Mouse (Mus musculus): ENCODE data around the gene Sars2. TPM values are rescaled to one million over a fixed set of nuclear protein-coding genes. Genes with fewer than 3 reads are reported as not detected.

Sars2 gene
- polyA plus RNA-seq, 1 experiment, result 5.2 TPM

DNA sequence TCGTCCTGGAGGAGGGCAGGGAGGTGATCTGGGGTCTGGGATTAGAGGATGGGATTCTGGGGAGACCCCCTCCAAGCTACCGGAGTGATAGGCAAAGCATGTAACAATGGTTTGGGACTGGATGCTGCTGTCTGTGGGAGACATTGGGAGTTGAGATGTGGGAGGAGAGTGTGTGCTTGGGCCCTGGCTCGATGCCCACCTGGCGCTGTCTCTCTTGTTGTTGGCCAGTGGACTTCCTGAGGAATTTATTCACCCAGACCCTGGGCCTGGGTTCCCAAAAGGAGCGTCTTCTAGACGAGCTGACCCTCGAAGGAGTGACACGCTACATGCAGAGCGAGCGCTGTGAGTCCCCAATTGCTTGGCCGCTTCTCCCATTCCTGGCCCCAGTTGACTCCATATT is 30.1 kb downstream of the Sars2 start:
- no peak for TF ChIP-seq POLR2A (IDR thresholded peaks at IDR 0.05; ENCODE audit: low read depth, low read length)
- TF ChIP-seq CTCF (IDR thresholded peaks at IDR 0.05; ENCODE audit: borderline replicate concordance, insufficient read depth, low read length), result no peak
- 0 out of 2 replicates have a peak, but pooled peaks cover 7% of the 10 kb centered on the region for H3K4me1 ChIP-seq (ENCODE audit: control insufficient read depth, insufficient read depth, low read length)
- no peak overlapping the region for H3K27ac ChIP-seq (ENCODE audit: insufficient read depth, low read length)
- H3K4me3 ChIP-seq (ENCODE audit: insufficient read depth, low read length), result no peak overlapping the region

DNA sequence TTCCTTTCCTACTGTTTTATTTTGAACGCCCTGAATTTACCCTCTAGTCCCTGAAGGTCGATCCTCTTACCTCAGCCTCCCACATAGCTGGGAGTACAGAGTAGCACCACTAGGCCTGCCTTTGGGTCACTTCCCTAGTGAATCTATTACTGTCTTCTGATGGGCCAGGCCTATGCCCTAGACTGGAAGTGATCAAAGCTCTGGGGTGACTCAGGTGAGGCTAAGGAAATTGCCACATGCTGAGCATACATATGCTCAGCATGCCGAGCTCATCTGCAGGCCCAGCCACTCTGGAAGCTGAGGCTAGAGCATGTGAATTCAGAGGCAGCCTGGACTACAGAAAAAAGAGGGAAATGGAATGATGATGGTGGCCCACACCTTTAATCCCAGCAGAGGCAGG is 31.4 kb downstream of the Sars2 start:
- TF ChIP-seq POLR2A (IDR thresholded peaks at IDR 0.05; ENCODE audit: low read depth, low read length) (no peak), CTCF (IDR thresholded peaks at IDR 0.05; ENCODE audit: borderline replicate concordance, insufficient read depth, low read length) (no peak)
- Histone ChIP-seq H3K27ac (ENCODE audit: insufficient read depth, low read length) (no peak overlapping the region), H3K4me3 (ENCODE audit: insufficient read depth, low read length) (no peak overlapping the region), H3K4me1 (ENCODE audit: control insufficient read depth, insufficient read depth, low read length) (no peaks in the 10 kb centered on the region)

DNA sequence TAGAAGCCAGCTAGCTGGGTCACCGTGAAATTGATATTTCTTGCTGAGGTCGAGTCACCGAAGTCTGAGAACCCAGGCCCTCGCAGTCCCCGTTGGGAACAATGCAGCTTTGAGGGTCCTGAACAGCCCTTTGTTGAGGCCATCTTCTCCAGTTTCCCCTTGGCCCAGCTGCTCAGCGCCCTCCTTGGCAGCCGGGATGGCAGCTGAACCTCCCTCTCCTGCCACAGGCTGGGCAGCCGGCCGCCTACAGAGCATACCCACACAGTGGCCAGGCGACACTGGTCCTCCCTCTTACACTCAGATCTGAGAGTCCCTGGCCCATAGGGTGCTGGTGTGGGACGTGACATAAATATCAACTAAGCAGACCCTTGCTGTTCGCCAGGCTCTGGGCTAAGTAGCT is 32.4 kb downstream of the Sars2 start:
- no peaks in the 10 kb centered on the region for H3K4me1 ChIP-seq (ENCODE audit: control insufficient read depth, insufficient read depth, low read length)
- H3K4me3 ChIP-seq (ENCODE audit: insufficient read depth, low read length), result no peak overlapping the region
- TF ChIP-seq POLR2A (IDR thresholded peaks at IDR 0.05; ENCODE audit: low read depth, low read length), result no peak
- no peak for TF ChIP-seq CTCF (IDR thresholded peaks at IDR 0.05; ENCODE audit: borderline replicate concordance, insufficient read depth, low read length)
- no peak overlapping the region for H3K27ac ChIP-seq (ENCODE audit: insufficient read depth, low read length)

DNA sequence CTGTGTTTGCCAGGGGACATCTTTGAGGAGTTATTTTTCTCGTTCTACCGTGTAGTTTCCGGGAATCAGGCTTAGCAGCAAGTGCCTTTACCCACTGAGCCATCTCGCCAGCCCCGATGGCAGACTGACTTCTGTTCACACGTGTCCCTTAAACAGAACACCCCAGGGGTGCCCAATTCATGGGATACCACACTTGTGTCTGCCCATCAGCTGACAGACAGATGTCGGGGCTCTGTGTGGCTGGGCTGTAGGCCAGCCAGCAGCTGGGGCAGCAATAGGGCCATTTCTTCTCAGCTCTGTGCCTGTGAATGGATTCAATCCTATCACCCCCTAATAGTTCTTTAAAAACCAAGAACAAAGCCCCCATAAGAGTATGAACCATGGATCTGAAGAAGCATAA is 33.3 kb downstream of the Sars2 start:
- TF ChIP-seq POLR2A (IDR thresholded peaks at IDR 0.05; ENCODE audit: low read depth, low read length), result no peak
- Histone ChIP-seq H3K4me1 (ENCODE audit: control insufficient read depth, insufficient read depth, low read length) (no peaks in the 10 kb centered on the region), H3K4me3 (ENCODE audit: insufficient read depth, low read length) (no peak overlapping the region), H3K27ac (ENCODE audit: insufficient read depth, low read length) (no peak overlapping the region)

DNA sequence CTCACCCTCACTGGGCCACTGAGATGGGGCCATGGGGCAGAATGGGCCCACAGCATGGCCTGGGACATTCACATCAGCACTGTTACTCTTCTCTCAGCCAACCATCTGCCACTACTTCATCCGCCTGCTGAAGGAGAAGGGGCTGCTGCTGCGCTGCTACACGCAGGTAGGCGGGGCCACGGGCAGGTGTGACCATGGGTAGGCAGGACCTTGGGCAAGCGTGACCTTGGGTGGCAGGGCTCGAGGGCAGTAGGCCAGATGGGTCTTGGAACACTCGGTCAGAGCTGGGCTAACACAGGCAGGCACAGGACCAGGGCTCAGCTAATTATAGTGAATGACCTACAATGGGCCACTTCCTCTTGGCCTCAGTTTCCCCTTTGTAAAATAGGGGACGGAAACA is 37.0 kb downstream of the Sars2 start:
- no peak overlapping the region for H3K4me3 ChIP-seq (ENCODE audit: insufficient read depth, low read length)
- no peak for TF ChIP-seq POLR2A (IDR thresholded peaks at IDR 0.05; ENCODE audit: low read depth, low read length)
- TF ChIP-seq CTCF (IDR thresholded peaks at IDR 0.05; ENCODE audit: borderline replicate concordance, insufficient read depth, low read length), result no peak

DNA sequence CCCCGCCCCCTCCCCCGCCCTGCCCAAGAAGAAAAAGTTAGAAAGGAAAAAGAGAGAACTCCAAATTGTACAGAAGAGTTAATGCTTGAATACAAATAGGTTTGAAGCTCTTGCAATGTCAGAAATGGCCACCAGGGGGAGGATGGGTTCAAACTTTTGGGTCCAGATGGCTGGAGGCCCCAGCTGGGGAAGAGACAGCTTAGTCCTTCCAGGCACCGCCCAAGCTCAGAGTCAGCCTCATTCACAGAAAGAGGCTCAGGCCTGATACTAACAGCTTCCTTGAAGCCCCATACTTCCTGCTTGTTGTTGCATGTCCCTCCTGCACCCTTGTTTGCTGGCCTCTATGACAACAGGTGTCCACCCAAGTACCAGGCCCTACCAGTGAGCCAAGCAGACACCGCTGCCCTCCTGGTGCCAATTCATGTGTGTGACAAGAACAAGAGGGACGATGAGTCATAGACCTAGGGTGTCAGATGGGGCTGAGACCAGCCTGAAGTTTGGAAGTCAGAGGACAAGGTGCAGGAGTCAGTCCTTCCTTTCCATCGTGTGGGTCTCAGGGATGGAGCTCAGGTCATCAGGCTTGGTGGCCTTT is 38.4 kb downstream of the Sars2 start:
- Histone ChIP-seq H3K27ac (ENCODE audit: insufficient read depth, low read length) (peak overlapping the region; percentile 48), H3K4me1 (ENCODE audit: control insufficient read depth, insufficient read depth, low read length) (peaks cover 3% of the 10 kb centered on the region; the same call in 1 of the 2 replicates), H3K4me3 (ENCODE audit: insufficient read depth, low read length) (no peak overlapping the region)
- 0 out of 2 replicates have a peak, but pooled peaks have one; percentile 31 for TF ChIP-seq CTCF (IDR thresholded peaks at IDR 0.05; ENCODE audit: borderline replicate concordance, insufficient read depth, low read length)
- no peak for TF ChIP-seq POLR2A (IDR thresholded peaks at IDR 0.05; ENCODE audit: low read depth, low read length)

More for the DNA sequence above, 37.0 kb downstream of the Sars2 start:
- Histone ChIP-seq H3K4me1 (ENCODE audit: control insufficient read depth, insufficient read depth, low read length) (peaks cover 3% of the 10 kb centered on the region; the same call in 1 of the 2 replicates), H3K27ac (ENCODE audit: insufficient read depth, low read length) (no peak overlapping the region)

DNA sequence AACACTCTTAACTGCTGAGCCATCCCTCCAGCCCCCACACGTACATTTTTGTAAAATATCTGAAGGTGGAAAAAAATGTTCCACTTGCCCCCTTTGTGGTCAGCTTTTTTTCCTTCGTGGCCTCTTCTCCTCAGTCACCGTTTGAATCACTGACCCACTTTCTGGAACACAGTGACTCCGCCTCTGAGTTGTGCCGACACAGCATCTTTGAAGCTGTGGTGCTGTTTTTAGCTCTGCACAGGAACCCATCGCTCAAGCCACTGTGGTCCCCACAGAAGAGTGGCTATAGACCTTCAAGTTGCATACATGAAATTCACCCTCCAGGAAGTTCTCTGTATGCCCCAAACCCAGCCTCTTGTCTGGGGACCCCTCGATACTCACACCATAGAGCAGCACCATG is 39.1 kb downstream of the Sars2 start:
- Histone ChIP-seq H3K4me3 (ENCODE audit: insufficient read depth, low read length) (no peak overlapping the region), H3K4me1 (ENCODE audit: control insufficient read depth, insufficient read depth, low read length) (peaks cover 3% of the 10 kb centered on the region; the same call in 1 of the 2 replicates), H3K27ac (ENCODE audit: insufficient read depth, low read length) (peak overlapping the region; percentile 48; the same call in 1 of the 2 replicates)
- TF ChIP-seq CTCF (IDR thresholded peaks at IDR 0.05; ENCODE audit: borderline replicate concordance, insufficient read depth, low read length) (no peak), POLR2A (IDR thresholded peaks at IDR 0.05; ENCODE audit: low read depth, low read length) (no peak)

DNA sequence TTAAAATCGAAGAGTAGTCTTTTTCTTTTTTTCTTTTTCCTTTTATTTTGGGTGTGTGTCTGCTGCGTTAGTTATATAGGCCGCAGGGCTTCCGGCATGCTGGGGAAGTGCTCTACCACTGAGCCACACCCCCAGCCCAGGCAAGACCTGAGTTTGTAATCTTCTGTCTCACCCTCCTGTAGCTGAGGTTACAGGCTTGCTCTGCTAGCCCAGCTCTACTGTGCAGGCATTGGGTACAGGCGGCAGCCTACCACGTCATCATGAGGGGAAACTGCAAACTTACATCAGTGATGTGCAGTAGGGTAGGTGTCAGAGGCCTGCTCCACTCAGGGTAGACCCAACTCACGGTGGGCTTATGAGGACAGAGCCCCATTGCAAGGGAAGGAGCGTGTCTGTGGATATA is 39.5 kb downstream of the Sars2 start:
- no peak overlapping the region for H3K4me3 ChIP-seq (ENCODE audit: insufficient read depth, low read length)
- no peak overlapping the region for H3K27ac ChIP-seq (ENCODE audit: insufficient read depth, low read length)
- H3K4me1 ChIP-seq (ENCODE audit: control insufficient read depth, insufficient read depth, low read length), result peaks cover 3% of the 10 kb centered on the region; the same call in 1 of the 2 replicates
- TF ChIP-seq POLR2A (IDR thresholded peaks at IDR 0.05; ENCODE audit: low read depth, low read length) (no peak), CTCF (IDR thresholded peaks at IDR 0.05; ENCODE audit: borderline replicate concordance, insufficient read depth, low read length) (no peak)

DNA sequence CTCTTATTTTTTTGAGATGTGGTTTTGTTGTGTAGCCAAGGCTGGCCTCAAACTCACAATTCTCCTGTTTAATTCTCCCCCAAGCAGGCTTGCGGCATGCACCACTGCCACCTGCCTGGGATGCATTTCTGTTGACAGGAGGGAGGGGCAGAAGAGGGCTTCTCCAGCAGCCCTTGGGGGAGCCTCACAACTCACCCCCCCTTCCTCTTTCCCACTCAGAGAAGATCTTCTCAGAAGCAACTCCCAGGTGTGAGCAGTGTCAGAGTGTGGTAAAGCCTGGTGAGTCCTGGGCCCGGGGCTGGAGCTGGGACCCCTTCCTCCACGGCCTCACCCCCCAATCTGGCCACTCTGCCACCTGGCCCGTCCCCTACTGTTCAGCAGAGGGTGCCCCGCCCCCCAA is 43.4 kb downstream of the Sars2 start:
- Histone ChIP-seq H3K4me1 (ENCODE audit: control insufficient read depth, insufficient read depth, low read length) (peaks cover 6% of the 10 kb centered on the region; the same call in 1 of the 2 replicates), H3K4me3 (ENCODE audit: insufficient read depth, low read length) (no peak overlapping the region), H3K27ac (ENCODE audit: insufficient read depth, low read length) (no peak overlapping the region)
- no peak for TF ChIP-seq POLR2A (IDR thresholded peaks at IDR 0.05; ENCODE audit: low read depth, low read length)
- TF ChIP-seq CTCF (IDR thresholded peaks at IDR 0.05; ENCODE audit: borderline replicate concordance, insufficient read depth, low read length), result no peak

DNA sequence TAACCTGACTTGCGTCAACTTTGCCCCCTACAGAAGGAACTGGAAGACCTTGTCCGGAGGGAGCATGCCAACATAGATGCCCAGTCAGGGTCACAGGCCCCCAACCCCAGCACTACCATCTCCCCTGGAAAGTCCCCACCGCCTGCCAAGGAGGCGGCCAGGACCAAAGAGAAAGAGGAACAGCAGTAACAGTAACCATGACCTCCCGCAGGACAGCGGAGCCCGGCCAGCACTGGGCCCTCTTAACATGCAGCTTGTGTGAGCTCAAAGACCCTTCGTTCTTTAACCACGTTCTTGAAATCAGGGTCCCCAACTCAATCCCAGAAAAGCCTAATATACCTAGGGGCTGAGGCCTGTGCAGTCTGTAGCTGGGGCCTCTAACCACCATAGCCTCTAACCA is 46.1 kb downstream of the Sars2 start:
- TF ChIP-seq POLR2A (IDR thresholded peaks at IDR 0.05; ENCODE audit: low read depth, low read length) (no peak), CTCF (IDR thresholded peaks at IDR 0.05; ENCODE audit: borderline replicate concordance, insufficient read depth, low read length) (no peak)
- Histone ChIP-seq H3K4me3 (ENCODE audit: insufficient read depth, low read length) (no peak overlapping the region), H3K4me1 (ENCODE audit: control insufficient read depth, insufficient read depth, low read length) (peaks cover 3% of the 10 kb centered on the region; the same call in 1 of the 2 replicates), H3K27ac (ENCODE audit: insufficient read depth, low read length) (no peak overlapping the region)
